Mouse (Mus musculus) 3T3-L1 (cell line): ENCODE measurements around the gene Sema3a.
A peak's percentile ranks its signal among the peaks of the same experiment; 100 is the strongest.
"Not testable (repeated sequence)": the region's sequence is repeated elsewhere in the genome, so short reads cannot be mapped to it uniquely, and the experiment has no call there.

Source experiments
- DNase-seq: peaks from one replicate; pipeline ENCODE4 v3.0.0-alpha.2; 2015; ENCODE audit warnings: low read depth, low spot score

The Sema3a gene

DNA sequence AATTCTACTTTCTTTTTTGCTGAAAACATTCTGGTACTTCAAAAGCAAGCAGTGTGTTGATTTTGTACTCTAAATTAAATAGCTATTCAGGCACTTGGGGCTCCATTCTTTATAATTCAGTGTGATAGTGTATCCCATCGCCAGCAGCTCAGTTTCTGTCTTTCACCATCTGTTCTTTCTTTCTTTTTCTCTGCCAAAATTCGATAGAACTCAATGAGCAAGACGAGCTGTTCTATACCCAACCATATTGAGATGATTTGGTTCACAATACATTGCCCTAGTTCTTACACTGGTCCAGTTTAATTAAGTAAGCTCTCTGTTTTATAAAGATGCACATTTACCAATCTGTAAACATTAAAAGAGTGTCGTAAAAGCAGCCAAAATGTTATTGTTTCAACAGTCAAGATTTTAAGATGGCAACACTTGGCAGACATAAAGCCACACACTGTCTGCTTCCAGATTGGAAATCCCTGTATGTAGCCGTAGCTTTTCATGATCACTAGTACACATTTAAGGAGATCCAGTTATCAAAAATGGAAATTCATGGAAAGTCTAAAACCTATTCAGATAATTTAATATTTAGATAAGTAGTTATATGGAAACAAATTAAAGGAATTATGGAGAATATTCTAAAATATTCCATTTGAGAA, 296.2 kb downstream of the Sema3a start:
- DNase-seq, result no peak

DNA sequence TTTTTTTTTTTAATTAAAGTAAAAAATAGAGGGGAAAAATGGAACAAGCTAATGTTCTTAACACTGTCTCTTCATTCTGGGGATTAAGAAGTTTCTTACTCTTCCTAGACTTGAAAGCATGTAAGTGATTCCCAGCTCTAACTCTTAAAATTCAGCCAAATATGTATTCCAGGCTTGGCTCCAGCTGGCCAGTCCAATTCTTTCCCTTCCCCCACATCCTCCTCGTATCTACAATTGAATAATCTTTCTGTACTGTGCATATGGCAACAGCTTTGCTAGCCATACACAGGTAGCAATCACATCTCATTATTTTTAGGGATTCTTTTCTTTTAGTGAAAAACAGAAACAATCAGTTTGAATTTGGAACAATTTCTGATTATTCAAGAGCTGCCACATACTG, 303.5 kb downstream of the Sema3a start:
- peak; percentile 42 for DNase-seq

DNA sequence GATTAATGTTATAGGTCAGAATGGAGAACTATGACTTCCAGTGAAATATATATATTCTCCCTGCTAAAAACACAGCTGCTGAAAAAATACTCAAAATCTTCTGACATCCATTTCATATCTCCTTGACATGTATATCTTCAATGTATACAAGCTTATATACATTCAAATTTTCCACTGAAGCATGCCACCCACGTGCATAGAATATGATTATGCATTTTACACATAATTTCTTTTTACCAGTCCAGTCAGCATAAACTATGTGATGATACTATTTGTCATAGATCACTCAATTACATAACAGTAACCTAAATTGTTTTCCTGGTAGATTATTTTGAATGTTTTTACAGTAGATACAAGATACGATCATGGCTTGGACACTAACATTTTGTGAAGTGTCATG, 306.6 kb downstream of the Sema3a start:
- DNase-seq, result no peak

DNA sequence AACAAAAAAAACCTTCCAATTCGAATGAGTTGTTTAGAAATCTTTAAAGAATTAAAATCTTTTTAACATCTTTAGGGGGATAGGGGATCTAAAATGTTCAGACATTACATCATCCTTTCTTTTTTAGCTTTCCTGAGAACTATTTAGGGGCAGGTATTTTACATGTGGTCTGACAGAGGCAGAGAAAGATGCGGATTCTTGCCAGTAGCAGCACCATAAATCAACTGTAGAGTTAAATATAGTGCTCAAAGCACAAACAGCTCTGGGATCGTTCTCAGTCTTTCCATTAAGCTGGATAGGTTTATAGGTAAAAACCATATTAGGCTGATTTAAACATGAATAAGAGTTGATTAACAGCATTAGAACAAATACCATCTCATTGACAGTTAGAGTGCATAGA, 307.4 kb downstream of the Sema3a start:
- DNase-seq, result no peak

DNA sequence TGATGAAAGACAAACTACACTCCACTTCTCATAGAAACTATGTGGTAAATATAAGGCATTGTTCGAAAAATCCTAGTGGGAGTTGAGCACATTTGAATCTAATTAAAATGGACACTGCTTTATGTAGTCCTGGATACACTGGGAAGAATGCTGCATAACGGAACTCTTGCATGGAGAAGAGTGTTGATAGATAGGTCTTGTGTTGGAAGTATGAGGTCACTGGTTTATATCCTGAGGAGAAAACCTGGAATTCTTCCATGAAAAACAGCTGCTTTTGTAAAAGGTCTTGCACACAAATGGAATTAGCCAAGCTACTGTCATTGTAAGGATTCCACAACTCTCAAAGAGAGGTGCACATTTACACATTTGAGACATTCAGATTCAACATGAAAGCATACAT, 308.1 kb downstream of the Sema3a start:
- DNase-seq, result peak; percentile 76

DNA sequence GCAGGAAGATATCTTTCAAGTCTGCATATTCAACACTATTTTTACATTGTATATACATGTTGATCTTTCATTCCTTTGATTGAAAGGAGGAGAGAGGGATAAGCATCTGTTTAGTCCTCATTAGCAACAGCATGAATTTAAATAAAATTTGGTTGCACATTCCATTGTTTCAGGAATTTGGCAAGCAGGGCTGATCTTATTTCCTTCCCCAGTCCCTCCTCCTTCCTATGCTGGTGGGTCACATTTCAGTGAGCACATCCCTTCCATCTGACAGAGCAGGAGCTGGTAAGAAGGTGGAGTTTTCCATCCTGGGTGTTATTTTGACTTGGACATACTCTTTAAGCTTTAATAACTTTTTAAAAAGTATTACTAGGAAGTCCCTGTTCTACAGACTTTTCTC, 315.9 kb downstream of the Sema3a start:
- DNase-seq, result peak; percentile 42

DNA sequence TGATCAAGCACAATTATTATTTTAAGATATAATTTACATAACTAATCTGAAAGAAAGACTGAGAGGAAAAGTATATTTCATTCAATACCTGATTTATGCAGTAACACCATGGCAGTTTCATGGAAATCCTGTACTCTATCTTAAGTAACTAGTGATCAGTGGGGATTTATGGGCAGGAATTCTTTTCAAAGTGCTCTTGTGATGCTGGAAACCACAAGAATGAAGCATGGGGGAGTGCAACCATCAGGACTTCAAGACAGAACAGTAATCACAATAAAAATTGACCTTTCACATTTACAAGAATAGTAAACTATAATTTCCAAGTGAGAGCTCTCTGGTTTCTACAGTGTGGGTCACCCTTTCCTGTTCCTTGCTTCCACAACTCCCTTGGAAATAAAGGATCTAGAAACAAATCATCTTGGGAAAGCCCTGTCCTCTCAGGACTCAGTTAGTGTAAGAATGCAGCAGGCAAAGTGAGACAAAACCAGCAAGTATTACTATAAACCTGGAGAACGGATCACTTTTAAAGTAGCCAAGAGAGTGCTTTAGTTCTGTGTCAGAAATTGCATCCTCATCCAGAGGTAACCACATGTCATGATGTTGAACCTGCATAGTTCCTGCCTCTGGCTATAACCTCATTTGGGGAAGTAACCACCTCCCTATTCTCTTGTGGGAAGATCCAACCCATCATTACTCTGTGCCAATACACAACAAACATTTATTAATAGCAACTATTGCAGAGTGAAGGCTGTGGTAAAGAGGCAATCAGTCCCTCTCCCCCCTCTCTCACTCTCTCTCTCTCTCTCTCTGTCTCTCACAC, 335.2 kb downstream of the Sema3a start:
- peak; percentile 71 for DNase-seq

DNA sequence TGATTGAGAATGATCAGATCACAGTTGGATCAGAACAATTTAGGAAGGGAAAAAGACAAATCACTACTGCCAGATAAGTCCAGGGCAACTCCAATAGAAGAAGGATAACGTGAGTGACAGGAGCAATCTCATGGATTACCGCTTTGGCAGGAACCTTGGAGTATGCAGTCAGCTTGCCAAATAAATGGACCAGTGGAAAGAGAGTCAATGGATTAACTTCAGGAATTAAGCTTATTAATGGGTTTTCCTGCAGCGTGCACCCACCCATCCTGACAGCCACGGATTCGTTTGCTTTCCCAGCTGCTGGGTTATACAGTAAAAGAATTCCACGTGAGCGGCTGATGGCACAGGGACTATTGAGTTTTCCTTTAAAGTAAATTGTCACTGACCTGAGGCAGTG, 343.6 kb downstream of the Sema3a start:
- no peak for DNase-seq

DNA sequence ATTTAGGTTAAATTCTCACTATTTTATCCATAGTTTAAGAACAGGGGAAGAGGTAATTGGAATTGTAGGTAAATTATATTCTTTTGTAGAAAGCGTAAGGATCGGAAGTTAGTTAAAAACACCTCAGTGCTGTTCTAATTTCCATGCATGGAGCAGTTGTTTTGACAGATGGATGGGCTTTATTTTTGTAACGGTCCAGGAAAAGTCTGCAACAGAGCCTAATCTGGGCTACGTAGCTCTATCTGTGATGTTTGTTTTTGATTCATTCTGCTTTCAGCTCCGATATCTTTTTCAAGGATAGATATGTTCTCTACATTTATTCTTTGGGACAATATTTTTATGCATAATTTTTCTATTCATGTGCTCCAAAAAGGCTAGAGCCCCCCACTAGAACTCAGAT, 344.2 kb downstream of the Sema3a start:
- no peak for DNase-seq

DNA sequence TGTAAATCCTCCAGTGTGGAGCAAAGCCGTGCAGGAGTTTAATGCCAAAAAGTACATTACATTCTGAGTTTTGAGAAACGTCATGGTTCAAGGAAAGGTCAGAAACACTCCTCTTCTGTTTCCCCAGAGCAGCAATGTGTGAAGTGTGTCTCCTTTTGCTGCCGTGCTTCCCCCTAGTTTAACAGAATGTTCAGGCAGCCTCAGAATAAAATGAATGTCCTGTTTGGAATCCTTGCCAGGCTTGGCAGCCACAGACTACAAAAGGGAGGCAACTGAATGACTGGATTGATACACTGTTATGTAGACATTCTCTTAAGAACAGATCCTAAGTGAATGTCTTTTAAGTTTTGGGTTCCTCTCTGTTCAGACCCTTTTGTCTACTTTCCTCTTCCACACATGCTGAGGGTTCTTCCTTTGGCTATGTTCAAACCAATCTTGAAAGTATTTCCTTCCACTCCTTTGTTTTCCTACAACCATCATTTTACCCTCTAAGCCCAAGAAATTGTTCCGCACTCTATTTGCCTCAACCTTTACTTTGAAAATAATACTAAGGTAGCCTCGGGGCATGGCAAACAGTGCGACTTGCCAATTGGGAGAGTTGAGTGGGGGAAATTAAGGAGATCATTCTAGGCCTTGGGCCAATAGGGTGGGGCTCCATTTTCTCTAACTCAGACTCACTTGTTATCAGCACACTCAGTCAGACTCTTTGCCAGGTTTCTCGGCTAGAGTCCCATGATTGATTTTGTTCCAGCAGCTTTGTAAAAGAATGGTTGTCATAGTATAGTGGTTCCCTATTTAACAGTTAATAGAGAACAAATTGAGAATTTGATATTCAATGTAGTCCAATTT, 345.1 kb downstream of the Sema3a start:
- DNase-seq, result peak; percentile 96

DNA sequence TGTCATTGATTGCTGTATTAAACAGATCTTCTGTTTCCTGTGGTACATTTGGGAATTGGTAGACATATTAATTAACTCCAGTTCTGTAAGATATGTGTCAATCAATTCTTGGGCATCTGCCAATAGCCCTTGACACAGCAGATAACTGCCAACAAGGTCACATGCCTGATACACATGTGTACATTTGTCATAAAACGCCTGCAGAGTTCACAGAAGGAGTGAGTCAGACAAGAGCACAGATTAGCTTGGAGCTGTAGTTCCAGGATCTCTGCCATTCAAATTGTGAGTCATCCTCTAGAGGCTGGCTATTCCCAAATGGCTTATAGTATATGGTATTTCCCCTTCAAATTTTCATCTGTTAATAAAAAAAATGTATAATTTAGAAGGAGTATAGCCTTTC, 352.4 kb downstream of the Sema3a start:
- peak; percentile 99 for DNase-seq

DNA sequence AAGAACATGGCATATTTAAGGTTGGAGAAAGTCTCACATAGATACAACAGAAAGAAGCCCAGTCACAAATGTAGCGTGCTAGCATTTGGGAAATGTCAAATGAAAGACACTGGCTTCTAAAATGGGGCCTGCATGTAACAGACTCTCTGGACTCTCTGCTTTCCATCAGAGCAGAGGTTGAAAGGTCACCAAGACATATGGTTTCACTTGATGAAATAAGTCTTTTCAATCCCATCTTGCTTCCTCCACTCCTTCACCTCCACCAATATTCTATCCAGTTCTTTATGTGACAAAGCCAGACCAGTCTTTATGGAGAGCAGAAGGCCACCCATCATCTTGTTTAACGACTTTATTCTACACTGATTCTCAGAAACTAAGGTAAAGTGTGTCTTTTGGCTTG, 363.5 kb downstream of the Sema3a start:
- DNase-seq, result peak; percentile 22

DNA sequence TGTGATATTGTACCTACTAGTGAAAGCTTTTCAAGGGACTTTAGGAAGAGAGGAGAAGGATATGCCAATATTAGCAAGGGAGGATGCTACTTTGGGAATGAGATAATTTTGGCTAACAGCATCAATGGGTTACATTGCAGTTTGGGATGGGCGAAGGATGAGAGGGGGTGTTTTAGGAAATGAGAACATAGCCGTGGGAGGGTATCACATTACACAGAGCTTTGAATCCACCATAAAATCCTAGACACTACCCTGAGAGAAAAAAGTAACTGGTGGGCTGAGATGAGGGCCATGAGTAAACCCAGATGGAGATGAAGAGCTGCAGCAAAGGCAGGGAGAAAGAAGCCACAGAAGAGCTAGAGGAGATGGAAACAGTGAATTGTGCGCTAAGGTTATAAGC, 370.8 kb downstream of the Sema3a start:
- not testable (repeated sequence) for DNase-seq

DNA sequence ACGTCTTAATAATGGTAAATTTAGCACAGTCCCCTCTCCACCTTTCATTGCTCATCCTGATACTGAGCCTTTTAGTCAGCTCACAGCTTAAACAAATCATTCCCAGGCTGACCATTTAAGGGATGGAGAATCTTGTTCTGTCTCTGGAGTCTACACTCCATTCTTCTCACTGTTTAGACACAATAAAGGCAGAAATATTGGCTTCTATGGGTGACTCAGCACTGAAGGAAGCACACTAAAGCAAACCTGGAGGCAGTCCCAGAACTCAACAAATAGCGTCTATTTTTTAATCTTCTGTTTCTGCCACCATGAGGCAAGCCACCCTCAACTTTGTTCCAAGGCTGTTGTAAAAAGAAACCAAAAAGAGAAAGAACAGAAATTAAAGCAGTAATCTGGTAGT, 374.6 kb downstream of the Sema3a start:
- peak; percentile 88 for DNase-seq

DNA sequence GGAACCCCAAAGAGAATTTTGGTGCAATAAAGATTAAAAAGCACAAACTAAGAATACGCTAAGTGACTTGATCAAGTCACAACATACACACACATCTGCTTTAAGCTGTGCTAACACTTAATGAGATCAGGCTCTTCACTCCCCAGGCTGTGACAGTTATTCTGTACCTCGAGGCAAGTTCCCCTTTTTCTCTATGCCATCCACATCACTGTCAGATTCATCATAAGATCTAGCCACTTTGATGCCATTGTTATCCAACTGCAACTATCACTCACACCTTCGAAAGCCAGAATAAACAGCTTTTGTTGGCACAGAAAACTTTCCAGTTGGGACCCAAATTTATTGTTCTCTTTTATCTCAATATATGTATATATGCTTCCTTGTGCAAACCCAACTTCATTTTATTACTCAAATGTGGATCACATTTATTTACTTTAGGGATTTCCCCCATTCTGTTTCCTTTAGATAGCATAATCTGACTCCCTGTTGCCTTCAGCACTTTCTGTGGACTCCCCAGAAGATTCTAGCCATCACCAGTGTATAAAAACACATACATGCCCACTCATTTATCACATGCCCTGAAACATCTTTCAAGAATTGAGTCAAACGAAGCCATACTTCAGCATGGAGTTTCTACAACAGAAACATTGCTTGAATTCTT, 380.8 kb downstream of the Sema3a start:
- DNase-seq, result no peak

DNA sequence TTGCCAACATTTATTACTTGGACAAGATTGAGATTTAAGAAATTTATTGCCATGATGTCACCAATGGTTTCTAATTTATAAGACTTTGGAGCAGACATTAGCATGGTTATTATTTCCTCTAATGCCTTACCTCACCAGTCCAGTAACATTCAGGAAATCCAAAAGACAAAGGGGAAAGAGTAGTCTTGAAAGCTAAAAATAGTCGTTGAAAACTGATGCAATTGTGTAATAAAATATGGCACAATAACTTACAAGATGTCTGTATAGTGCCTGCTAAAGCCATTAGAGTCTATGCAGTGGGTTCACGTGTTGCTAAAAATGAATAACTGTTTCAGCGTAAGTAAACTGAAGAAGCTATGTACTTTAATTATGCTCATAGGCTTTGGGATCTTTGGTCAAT, 383.9 kb downstream of the Sema3a start:
- no peak for DNase-seq

DNA sequence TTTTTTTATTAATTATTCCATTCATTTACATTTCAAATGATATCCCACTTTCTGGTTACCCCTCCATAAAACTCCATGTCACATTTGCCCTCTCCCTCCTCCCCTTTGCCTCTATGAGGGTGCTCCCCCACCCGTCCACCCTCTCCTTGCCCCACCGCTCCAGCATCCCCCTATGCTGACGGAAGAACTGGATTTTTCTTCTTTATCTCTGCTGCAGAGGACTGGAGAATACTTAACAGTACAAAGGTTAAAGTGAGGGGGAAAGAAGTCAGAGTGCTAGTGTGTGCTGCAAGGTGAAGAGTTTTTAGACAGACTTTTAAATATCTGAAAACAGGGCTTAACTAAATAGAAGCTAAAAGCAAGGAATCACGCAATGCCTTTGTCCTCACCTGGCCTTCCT, 391.8 kb downstream of the Sema3a start:
- no peak for DNase-seq

DNA sequence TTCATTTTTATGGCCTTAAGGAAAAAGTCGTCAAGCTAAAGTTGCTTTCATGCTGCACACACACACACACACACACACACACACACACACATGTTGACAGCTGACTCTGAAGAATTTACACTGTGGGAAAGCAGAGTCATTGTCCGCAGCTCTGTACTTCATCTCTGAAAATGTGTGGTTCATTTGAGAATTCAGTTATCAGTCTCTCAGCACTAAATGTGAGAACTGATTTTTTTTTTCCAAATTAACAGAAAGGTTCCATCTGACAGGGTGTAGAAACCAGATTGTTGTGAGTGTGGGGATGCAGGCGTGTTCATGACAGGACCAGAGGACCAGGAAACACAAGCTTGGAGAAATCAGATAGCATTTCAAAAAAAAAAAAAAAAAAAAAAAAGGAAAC, 400.4 kb downstream of the Sema3a start:
- no peak for DNase-seq

DNA sequence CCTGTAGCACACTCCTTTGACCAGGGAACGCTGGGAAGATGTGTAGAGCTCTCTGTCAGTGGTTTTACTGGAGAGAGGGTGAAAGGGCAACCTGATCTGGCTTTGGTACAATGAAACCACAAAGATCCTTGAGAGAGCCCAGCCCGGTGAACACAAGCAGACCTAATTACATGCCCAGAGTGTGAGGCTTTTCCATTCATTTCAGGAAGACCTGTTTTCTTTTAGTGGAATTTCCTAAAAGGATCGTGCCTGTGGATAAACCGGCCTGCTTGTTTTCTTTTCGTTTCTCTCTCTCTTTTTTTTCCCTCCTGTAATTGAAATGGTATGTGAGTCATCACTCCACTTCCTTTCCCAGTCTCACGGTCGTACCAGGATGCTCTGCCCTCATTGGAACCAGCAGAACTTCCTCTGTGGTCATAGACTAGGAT, 401.8 kb downstream of the Sema3a start:
- peak; percentile 94 for DNase-seq

DNA sequence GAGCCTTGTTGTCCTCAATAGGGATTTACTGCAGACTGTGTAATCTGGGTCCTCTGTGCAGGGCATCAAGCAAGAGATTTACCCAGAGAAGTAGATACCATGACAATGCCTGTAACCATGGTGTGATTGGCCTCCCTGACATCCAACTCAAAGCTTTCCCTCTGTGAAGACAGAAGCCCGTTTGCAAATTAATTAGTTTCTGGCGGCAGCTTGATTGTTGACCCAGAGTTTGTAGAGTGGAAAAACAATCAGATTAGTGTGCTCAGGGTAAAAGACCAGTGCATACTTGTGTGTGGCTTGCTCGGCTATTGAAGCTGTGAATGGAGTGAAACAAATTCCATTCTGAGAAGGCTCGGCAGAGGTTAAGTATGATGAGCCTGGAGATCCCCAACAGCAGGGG, 404.0 kb downstream of the Sema3a start:
- DNase-seq, result no peak

DNA sequence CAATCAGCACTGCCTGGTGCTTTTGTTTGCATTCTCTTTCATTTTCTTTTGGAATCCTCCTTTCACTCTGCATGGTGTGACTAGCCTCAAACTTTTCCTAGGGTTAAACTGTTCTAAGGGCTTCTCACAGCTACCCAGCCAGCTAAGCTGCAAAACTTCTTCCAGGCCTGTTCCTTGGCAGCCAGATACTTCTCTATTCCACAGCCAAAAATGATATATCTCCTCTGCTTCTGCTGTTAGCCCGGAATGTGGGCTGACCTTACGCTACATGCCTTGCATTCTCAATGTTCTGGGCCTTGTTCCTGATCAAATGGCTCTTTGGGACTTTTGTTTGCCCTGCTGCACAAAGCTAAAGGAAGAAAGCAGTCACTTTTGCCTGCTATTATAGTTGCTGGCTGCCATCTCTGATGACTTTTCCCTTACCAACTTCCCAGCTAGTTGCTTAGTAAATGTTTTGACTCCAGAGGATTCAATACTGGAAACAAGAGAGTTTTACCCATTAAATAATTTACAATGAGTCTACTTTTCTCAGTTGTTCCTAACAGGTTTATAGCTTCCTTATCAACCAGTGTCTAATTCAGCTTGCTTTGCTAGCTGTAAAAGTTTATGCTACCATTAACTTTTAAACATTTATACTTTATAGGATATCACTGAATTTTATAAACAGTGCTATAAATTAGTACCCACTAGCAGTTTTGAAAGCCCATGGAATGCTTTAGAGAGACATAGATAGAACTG, 422.4 kb downstream of the Sema3a start:
- peak; percentile 80 for DNase-seq
